Mouse (Mus musculus) myocyte (in vitro differentiated cells): ENCODE measurements around the gene S100a14. TPM values are rescaled to one million over a fixed set of nuclear protein-coding genes. Genes with fewer than 3 reads are reported as not detected.

Source experiments
- H3K27me3 ChIP-seq: one replicate; pipeline ENCODE4 v1.6.1; 2011; ENCODE audit not compliant: control insufficient read depth, insufficient read depth, insufficient read length
- H3K36me3 ChIP-seq: one replicate; pipeline ENCODE4 v1.6.1; 2011; ENCODE audit not compliant: control insufficient read depth, insufficient read depth
- H3K4me2 ChIP-seq: one replicate; pipeline ENCODE4 v1.6.1; 2011; ENCODE audit warnings: low read depth, control low read depth
- H3K4me3 ChIP-seq: one replicate; pipeline ENCODE4 v1.5.1; 2011; ENCODE audit warnings: mild to moderate bottlenecking, control low read depth, moderate library complexity
- H3K79me2 ChIP-seq: one replicate; pipeline ENCODE4 v1.6.1; 2011; ENCODE audit not compliant: control insufficient read depth, insufficient read depth
- H3ac ChIP-seq: one replicate; pipeline ENCODE4 v1.6.1; 2011; ENCODE audit not compliant: control insufficient read depth, insufficient read length
- CEBPB ChIP-seq: IDR thresholded peaks from 2 replicates; pipeline ENCODE4 v1.6.1; 2011; ENCODE audit warnings: mild to moderate bottlenecking, moderate library complexity; ENCODE audit not compliant: poor library complexity, insufficient read depth, severe bottlenecking
- E2F4 ChIP-seq: IDR thresholded peaks from one replicate; pipeline ENCODE4 v1.6.1; 2011; ENCODE audit warnings: mild to moderate bottlenecking, control low read depth, moderate library complexity; ENCODE audit not compliant: insufficient read depth
- MAX ChIP-seq: IDR thresholded peaks from one replicate; pipeline ENCODE4 v1.6.1; 2011; ENCODE audit warnings: low read depth, mild to moderate bottlenecking, control low read depth
- MYOD1 ChIP-seq, 3 experiments: IDR thresholded peaks; one replicate each; pipeline ENCODE4 v1.6.1; 2011; ENCODE audit warnings: control low read depth in 2 of 3, low read depth in 2 of 3, mild to moderate bottlenecking in 2 of 3, moderate library complexity in 1 of 3; ENCODE audit not compliant: insufficient read length in 2 of 3, control insufficient read depth in 1 of 3
- MYOG ChIP-seq, 3 experiments: IDR thresholded peaks; one replicate each; pipeline ENCODE4 v1.6.1; 2011; ENCODE audit warnings: control low read depth in 2 of 3, low read depth in 2 of 3, mild to moderate bottlenecking in 2 of 3; ENCODE audit not compliant: insufficient read length in 2 of 3, control insufficient read depth in 1 of 3, insufficient read depth in 1 of 3
- POLR2A ChIP-seq: IDR thresholded peaks from one replicate; pipeline ENCODE4 v1.6.1; 2011; ENCODE audit warnings: low read depth, mild to moderate bottlenecking, control low read depth, moderate library complexity; ENCODE audit not compliant: insufficient read length
- POLR2AphosphoS2 ChIP-seq: IDR thresholded peaks from one replicate; pipeline ENCODE4 v1.6.1; 2011; ENCODE audit warnings: low read depth, control low read depth; ENCODE audit not compliant: insufficient read length
- REST ChIP-seq: IDR thresholded peaks from one replicate; pipeline ENCODE4 v1.6.1; 2011; ENCODE audit warnings: mild to moderate bottlenecking, control low read depth, moderate library complexity; ENCODE audit not compliant: insufficient read depth, insufficient read length
- SRF ChIP-seq: IDR thresholded peaks from one replicate; pipeline ENCODE4 v1.6.1; 2011; ENCODE audit warnings: low read depth; ENCODE audit not compliant: control insufficient read depth, insufficient read length
- TCF12 ChIP-seq: IDR thresholded peaks from one replicate; pipeline ENCODE4 v1.6.1; 2011; ENCODE audit warnings: mild to moderate bottlenecking, control low read depth; ENCODE audit not compliant: poor library complexity, insufficient read depth, severe bottlenecking
- TCF3 ChIP-seq: IDR thresholded peaks from one replicate; pipeline ENCODE4 v1.6.1; 2011; ENCODE audit warnings: low read depth, control low read depth; ENCODE audit not compliant: insufficient read length
- USF1 ChIP-seq: IDR thresholded peaks from one replicate; pipeline ENCODE4 v1.6.1; 2011; ENCODE audit warnings: low read depth, mild to moderate bottlenecking, control low read depth, moderate library complexity
- polyA plus RNA-seq: library from polyadenylated mRNA; unstranded; fragments of >200 nt; fragmentation: generic; extraction: Trizol; gene quantifications from one replicate; pipeline ENCODE4 v1.2.1, GENCODE M21; 2012; ENCODE audit warnings: missing spikeins

The S100a14 gene
- polyA plus RNA-seq, 1 experiment, result 2.9 TPM

- Histone ChIP-seq H3K79me2 (peaks cover 61% of the 10 kb centered on the region), H3K27me3 (no peaks in the 10 kb centered on the region), H3K4me3 (no peak overlapping the region), H3K36me3 (peaks cover 64% of the 10 kb centered on the region), H3ac (no peak overlapping the region), H3K4me2 (no peak overlapping the region)
- no peak for TF ChIP-seq E2F4
- no peak for TF ChIP-seq POLR2AphosphoS2
- no peak for TF ChIP-seq TCF12
- TF ChIP-seq USF1, result no peak
These were observed 20.3 kb upstream of the S100a14 start for GRCm38 (mm10) chr3:90506362-90506761.

- peaks cover 56% of the 10 kb centered on the region for H3K79me2 ChIP-seq
- peak overlapping the region; percentile 91 for H3K4me3 ChIP-seq
- peak overlapping the region; percentile 89 for H3K4me2 ChIP-seq
- peak overlapping the region; percentile 65 for H3ac ChIP-seq
- TF ChIP-seq E2F4 (no peak), POLR2AphosphoS2 (no peak), CEBPB (no peak), REST (no peak), POLR2A (no peak), MYOD1 (IDR thresholded peaks at IDR 0.05; ENCODE audit: control insufficient read depth in 1 of 3, insufficient read length in 2 of 3, low read depth in 2 of 3) (no peak)
- H3K36me3 ChIP-seq, result peaks cover 43% of the 10 kb centered on the region
- H3K27me3 ChIP-seq, result no peaks in the 10 kb centered on the region
These were observed 18.2 kb upstream of the S100a14 start for GRCm38 (mm10) chr3:90508287-90508949.

- H3K36me3 ChIP-seq, result peaks cover 36% of the 10 kb centered on the region
- peak within 1 kb of the TSS; percentile 65 for H3ac ChIP-seq
- peak; percentile 97 for TF ChIP-seq POLR2AphosphoS2
- TF ChIP-seq MYOG (IDR thresholded peaks at IDR 0.05; ENCODE audit: control insufficient read depth in 1 of 3, insufficient read depth in 1 of 3, insufficient read length in 2 of 3, low read depth in 2 of 3), result peak in 1 of 3 experiments; percentile 62
- no peak for TF ChIP-seq REST
- peak in 1 of 3 experiments; percentile 15 for TF ChIP-seq MYOD1 (IDR thresholded peaks at IDR 0.05; ENCODE audit: control insufficient read depth in 1 of 3, insufficient read length in 2 of 3, low read depth in 2 of 3)
- peak; percentile 76 for TF ChIP-seq POLR2A
- TF ChIP-seq CEBPB, result no peak
- peak; percentile 38 for TF ChIP-seq E2F4
- peak; percentile 58 for TF ChIP-seq SRF
- H3K4me2 ChIP-seq, result peak within 1 kb of the TSS; percentile 92
- H3K27me3 ChIP-seq, result no peaks in the 10 kb centered on the region
- peak within 1 kb of the TSS; percentile 91 for H3K4me3 ChIP-seq
- peaks cover 49% of the 10 kb centered on the region for H3K79me2 ChIP-seq
These were observed 17.5 kb upstream of the S100a14 start, which contains the start of gene Chtop for GRCm38 (mm10) chr3:90508950-90509746. Chtop (minus strand) TSS chr3:90509498.

GRCm38 (mm10) chr3:90509747-90510123 lies 16.9 kb upstream of the S100a14 start:
- peak overlapping the region; percentile 92 for H3K4me2 ChIP-seq
- H3K79me2 ChIP-seq, result peaks cover 43% of the 10 kb centered on the region
- no peaks in the 10 kb centered on the region for H3K27me3 ChIP-seq
- TF ChIP-seq CEBPB (no peak), TCF3 (no peak), E2F4 (no peak), MAX (no peak), POLR2A (no peak), TCF12 (no peak), USF1 (no peak), POLR2AphosphoS2 (no peak), REST (no peak), SRF (no peak), MYOG (IDR thresholded peaks at IDR 0.05; ENCODE audit: control insufficient read depth in 1 of 3, insufficient read depth in 1 of 3, insufficient read length in 2 of 3, low read depth in 2 of 3) (no peak), MYOD1 (IDR thresholded peaks at IDR 0.05; ENCODE audit: control insufficient read depth in 1 of 3, insufficient read length in 2 of 3, low read depth in 2 of 3) (no peak)
- peak overlapping the region; percentile 65 for H3ac ChIP-seq
- peaks cover 30% of the 10 kb centered on the region for H3K36me3 ChIP-seq
- peak overlapping the region; percentile 91 for H3K4me3 ChIP-seq

- no peak overlapping the region for H3ac ChIP-seq
- TF ChIP-seq CEBPB (no peak), SRF (no peak), USF1 (no peak), E2F4 (no peak)
- no peaks in the 10 kb centered on the region for H3K27me3 ChIP-seq
- no peak overlapping the region for H3K4me3 ChIP-seq
- H3K79me2 ChIP-seq, result peaks cover 19% of the 10 kb centered on the region
- peaks cover 5% of the 10 kb centered on the region for H3K36me3 ChIP-seq
- no peak overlapping the region for H3K4me2 ChIP-seq
These were observed 14.4 kb upstream of the S100a14 start for GRCm38 (mm10) chr3:90512276-90512675.
